8 mouse cellular contexts compared by ENCODE assay signal in genomic region chr6:94717705-94718489, GRCm38 (mm10). TPM values are rescaled to one million over a fixed set of nuclear protein-coding genes. Genes with fewer than 3 reads are reported as not detected.
A peak's percentile ranks its signal among the peaks of the same experiment; 100 is the strongest.
DNase-seq lines count a peak whose midpoint lies in the region; ATAC-seq lines count a peak whose summit lies in the region.

No protein-coding gene starts in this region.

- H3K27me3 ChIP-seq in neural tube, embryonic 14.5 days (ENCODE audit: control insufficient read depth, insufficient read depth, low read length), result no peaks in the 10 kb centered on the region

- H3K4me3 ChIP-seq in neural tube, embryonic 14.5 days (ENCODE audit: low read depth, low read length), result no peak overlapping the region

- H3K36me3 ChIP-seq in neural tube, embryonic 14.5 days (ENCODE audit: control insufficient read depth, insufficient read depth, low read length), result no peaks in the 10 kb centered on the region

- no peak overlapping the region for H3K9ac ChIP-seq in neural tube, embryonic 14.5 days (replicated peaks; ENCODE audit: low read depth, low read length)

- peak; percentile 45; the same call in 1 of the 2 replicates for ATAC-seq in cerebellum, adult (ENCODE audit: insufficient number of reproducible peaks, low FRiP score, low TSS enrichment)
- ATAC-seq in neural tube, embryonic 14.5 days (ENCODE audit: low read depth), result peak; percentile 80; the same call in 1 of the 2 replicates

- no peaks in the 10 kb centered on the region for H3K4me1 ChIP-seq in neural tube, embryonic 14.5 days (ENCODE audit: control insufficient read depth, insufficient read depth, low read length)

- intact Hi-C loops in gastrocnemius, postnatal 14 days (cut with DNase I; ENCODE audit: low total_unique reads), result no loop called here

- H3K4me2 ChIP-seq in neural tube, embryonic 14.5 days (ENCODE audit: low read depth, low read length), result no peak overlapping the region

- 63% methylated on average over 7 of the region's 7 CpGs for WGBS in neural tube, embryonic 14.5 days

- H3K27ac ChIP-seq in neural tube, embryonic 14.5 days (ENCODE audit: low read depth, low read length), result no peak overlapping the region

- no peak for DNase-seq in cerebellum, adult 11-12 months
- peak; percentile 73 for DNase-seq in 3134 (ENCODE audit: extremely low read depth, insufficient read length, low spot score)
- DNase-seq in gastrocnemius, postnatal 14 days, result peak; percentile 40
- peak; percentile 52 for DNase-seq in kidney, postnatal 10 days
- DNase-seq in right cerebral cortex, adult 18-20 months, result no peak
- DNase-seq in spleen, adult 18-20 months, result no peak

- H3K9me3 ChIP-seq in neural tube, embryonic 14.5 days (ENCODE audit: control insufficient read depth, low read length), result no peaks in the 10 kb centered on the region

RNA-seq across cellular contexts. Expression of gene Lrig1, which starts 17.9 kb away (rescaled TPM):
- total RNA-seq in gastrocnemius, postnatal 14 days (2021), result 10 to 100 TPM; 39.7 to 49.4 TPM
- polyA plus RNA-seq in neural tube, embryonic 14.5 days (2014; fragmentation: Nextera tagmentation; extraction: Ambion mirVana), result 20.6 and 25.2 TPM in 2 replicates

Comparison
In these comparisons a context has a peak if more than half of its experiments do, and no peak if none do; other contexts are left out.
1. DNase-seq: peak in 3134 (single experiment), gastrocnemius, postnatal 14 days (single experiment) and kidney, postnatal 10 days (single experiment); none in cerebellum, adult 11-12 months (single experiment), right cerebral cortex, adult 18-20 months (single experiment) and spleen, adult 18-20 months (0 of 2).